Mouse (Mus musculus) liver, adult 2 months (tissue): ENCODE results near the gene Tas1r1. TPM values are rescaled to one million over a fixed set of nuclear protein-coding genes. Genes with fewer than 3 reads are reported as not detected.

Source experiments
- DNase-seq: peaks from one replicate; pipeline ENCODE4 v3.0.0-alpha.2; 2011; ENCODE audit warnings: low read depth, low spot score; ENCODE audit errors: extremely low read depth
- H3K27ac ChIP-seq: fragments of 200-500 bp; replicated peaks from 2 replicates; pipeline ENCODE4 v1.5.1; 2012; ENCODE audit warnings: low read depth, mild to moderate bottlenecking, control low read depth, inconsistent platforms, low read length; ENCODE audit not compliant: insufficient read depth
- H3K27me3 ChIP-seq: fragments of 200-500 bp; 2 replicates; pipeline ENCODE4 v1.6.1; 2012; ENCODE audit warnings: mild to moderate bottlenecking, moderate library complexity, low read length, inconsistent platforms; ENCODE audit not compliant: control insufficient read depth, insufficient read depth
- H3K36me3 ChIP-seq: fragments of 200-500 bp; 2 replicates; pipeline ENCODE4 v1.6.1; 2012; ENCODE audit warnings: low read length, inconsistent platforms; ENCODE audit not compliant: control insufficient read depth, insufficient read depth
- H3K4me1 ChIP-seq: fragments of 200-500 bp; 2 replicates; pipeline ENCODE4 v1.6.1; 2011; ENCODE audit warnings: low read length; ENCODE audit not compliant: control insufficient read depth, insufficient read depth
- H3K4me3 ChIP-seq: fragments of 200-500 bp; 2 replicates; pipeline ENCODE4 v1.5.1; 2011; ENCODE audit warnings: low read depth, mild to moderate bottlenecking, control low read depth, low read length, moderate library complexity; ENCODE audit not compliant: insufficient read depth
- H3K79me2 ChIP-seq: fragments of 200-500 bp; 2 replicates; pipeline ENCODE4 v1.6.1; 2012; ENCODE audit warnings: inconsistent platforms, mild to moderate bottlenecking, low read length, moderate library complexity; ENCODE audit not compliant: control insufficient read depth, insufficient read depth
- H3K9ac ChIP-seq: fragments of 200-500 bp; 2 replicates; pipeline ENCODE4 v1.6.1; 2012; ENCODE audit warnings: low read depth, mild to moderate bottlenecking, control low read depth, inconsistent platforms, low read length
- CTCF ChIP-seq: fragments of 200-500 bp; IDR thresholded peaks from 2 replicates; pipeline ENCODE4 v1.5.1; 2011; ENCODE audit warnings: low read depth, low read length, control low read depth
- POLR2A ChIP-seq: fragments of 200-500 bp; IDR thresholded peaks from 2 replicates; pipeline ENCODE4 v1.6.1; 2011; ENCODE audit warnings: low read length, control low read depth; ENCODE audit not compliant: insufficient read depth; ENCODE audit errors: extremely low read depth
- WGBS: fragments of 180-500 bp; shearing (Covaris S2); methylation state at CpG from one replicate; pipeline ENCODE4 v1.1.7; 2018; 5-methylcytosine and 5-hydroxymethylcytosine counted together
- polyA plus RNA-seq: library from polyadenylated mRNA; depleted of rRNA; stranded (reverse); fragments of >200 nt; gene quantifications from 2 replicates; pipeline ENCODE4 v1.2.3, GENCODE M21; 2012
- total RNA-seq: library from RNA; depleted of rRNA; stranded (reverse); fragments of >200 nt; gene quantifications from 2 replicates; pipeline ENCODE4 v1.2.3, GENCODE M21; 2014

Gene Tas1r1
- total and polyA plus RNA-seq, 2 experiments, result not detected

DNA sequence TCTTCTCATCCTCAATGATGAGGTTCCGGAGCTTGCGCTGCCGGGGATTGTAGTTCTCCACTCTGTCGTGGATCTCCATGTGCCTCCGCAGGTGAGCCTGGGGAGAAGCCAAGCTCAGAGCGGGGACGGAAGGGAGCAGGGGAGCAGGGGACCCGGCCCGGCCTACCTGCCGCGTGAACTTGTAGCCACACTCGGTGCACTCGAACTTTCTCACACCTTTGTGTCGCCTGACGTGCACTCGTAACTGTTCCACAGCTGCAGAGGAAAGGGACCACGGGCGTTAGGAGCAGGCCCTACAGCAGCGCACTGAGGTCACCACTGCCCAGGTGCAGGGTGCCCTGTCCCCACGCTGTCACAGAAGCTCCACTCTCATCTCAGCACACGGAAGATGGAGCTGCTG, 18.3 kb downstream of the Tas1r1 start:
- no peak for DNase-seq
- no peak overlapping the region for H3K4me3 ChIP-seq
- H3K27me3 ChIP-seq, result no peaks in the 10 kb centered on the region
- WGBS, result 95% methylated on average over 21 of the region's 21 CpGs
- H3K79me2 ChIP-seq, result peaks cover 5% of the 10 kb centered on the region; the same call in 1 of the 2 replicates
- no peak overlapping the region for H3K9ac ChIP-seq
- H3K36me3 ChIP-seq, result peaks cover 2% of the 10 kb centered on the region; the same call in 1 of the 2 replicates
- peaks cover 2% of the 10 kb centered on the region; the same call in 1 of the 2 replicates for H3K4me1 ChIP-seq
- TF ChIP-seq CTCF (no peak), POLR2A (no peak)
- H3K27ac ChIP-seq, result no peak overlapping the region

DNA sequence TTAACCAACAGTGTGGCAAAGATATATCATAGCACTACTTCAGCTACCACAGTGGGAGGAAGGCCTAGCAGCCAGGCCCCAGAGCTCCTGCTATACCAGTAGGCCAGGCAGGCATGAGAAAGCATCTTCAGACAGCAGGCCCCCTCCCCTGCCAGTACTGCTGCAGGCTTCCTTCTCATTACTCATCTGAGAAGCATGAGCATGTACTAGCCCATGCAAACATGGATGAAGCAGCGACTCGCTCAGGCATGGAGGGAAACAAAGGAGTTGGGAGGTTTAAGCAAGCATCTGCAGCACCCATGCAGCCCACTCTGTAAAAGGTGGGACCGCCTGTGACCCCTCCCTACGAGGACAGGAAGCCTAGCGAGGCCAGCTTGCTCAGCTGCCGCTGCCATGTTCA, 19.3 kb downstream of the Tas1r1 start:
- TF ChIP-seq POLR2A (no peak), CTCF (no peak)
- Histone ChIP-seq H3K27me3 (no peaks in the 10 kb centered on the region), H3K9ac (no peak overlapping the region), H3K79me2 (no peaks in the 10 kb centered on the region), H3K4me3 (no peak overlapping the region), H3K27ac (no peak overlapping the region), H3K36me3 (peaks cover 7% of the 10 kb centered on the region; the same call in 1 of the 2 replicates), H3K4me1 (0 out of 2 replicates have a peak, but pooled peaks cover 2% of the 10 kb centered on the region)
- DNase-seq, result no peak
- WGBS, result 87% methylated on average over 6 of the region's 6 CpGs

DNA sequence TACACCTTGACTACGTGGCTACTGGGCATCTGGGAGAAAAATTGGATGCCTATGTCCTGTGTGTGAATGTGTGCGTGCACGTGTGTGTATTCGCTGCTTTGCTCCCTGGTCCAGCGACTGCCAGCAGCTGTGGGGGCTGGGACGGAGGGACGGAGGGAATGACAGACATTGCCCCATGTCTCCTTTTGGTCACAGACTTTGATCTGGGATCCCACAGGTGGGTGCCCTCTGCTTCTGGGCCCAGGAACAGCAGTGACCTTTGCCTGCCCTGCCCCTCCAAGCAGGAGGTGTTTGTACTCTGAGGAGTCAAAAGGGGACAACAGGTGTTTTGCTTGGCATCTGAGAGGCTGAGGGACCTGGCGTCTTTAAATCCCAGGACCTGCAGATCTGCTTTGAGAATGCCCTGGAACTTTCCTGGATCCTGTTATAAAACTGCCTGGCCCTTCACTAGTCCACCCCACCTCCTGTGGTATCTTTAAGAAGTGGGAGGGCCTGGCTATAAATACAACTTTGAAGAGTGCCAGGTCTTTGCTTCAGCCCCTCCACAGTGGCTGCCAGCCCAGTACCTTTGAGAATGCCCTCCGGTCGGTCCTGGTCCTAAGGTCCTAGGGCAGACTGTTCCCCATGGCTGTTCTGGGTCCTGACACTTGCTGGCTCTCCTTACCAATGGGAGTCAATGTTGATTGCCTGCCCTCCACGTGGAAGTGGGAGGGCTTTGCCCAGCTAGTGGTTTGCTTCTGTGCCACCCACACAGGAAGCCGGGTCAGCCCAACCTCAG, 25.1 kb downstream of the Tas1r1 start:
- Histone ChIP-seq H3K27me3 (no peaks in the 10 kb centered on the region), H3K79me2 (peaks cover 16% of the 10 kb centered on the region), H3K27ac (peak overlapping the region; percentile 92), H3K4me1 (peaks cover 17% of the 10 kb centered on the region), H3K36me3 (peaks cover 8% of the 10 kb centered on the region; the same call in 1 of the 2 replicates), H3K4me3 (peak overlapping the region; percentile 21; the same call in 1 of the 2 replicates), H3K9ac (peak overlapping the region; percentile 43)
- WGBS, result 24% methylated on average over 12 of the region's 12 CpGs
- no peak for TF ChIP-seq POLR2A
- TF ChIP-seq CTCF, result no peak
- peak; percentile 93 for DNase-seq

DNA sequence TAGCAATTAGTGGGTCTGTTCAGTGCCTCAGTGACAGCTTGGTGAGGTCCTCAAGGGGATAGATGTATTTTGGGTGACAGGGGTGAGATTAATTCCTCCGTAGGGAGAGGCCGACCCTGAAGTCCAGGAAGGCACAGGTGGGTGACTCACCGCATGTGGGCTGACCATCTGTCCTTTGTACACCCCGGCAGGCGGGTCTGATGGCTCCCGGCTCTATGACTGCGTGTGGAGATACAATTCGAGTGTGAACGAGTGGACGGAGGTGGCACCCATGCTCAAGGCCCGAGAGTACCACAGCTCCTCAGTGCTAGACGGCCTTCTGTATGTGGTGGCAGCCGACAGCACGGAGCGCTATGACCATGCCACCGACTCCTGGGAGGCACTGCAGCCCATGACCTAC, 26.3 kb downstream of the Tas1r1 start:
- Histone ChIP-seq H3K27me3 (no peaks in the 10 kb centered on the region), H3K9ac (peak overlapping the region; percentile 12), H3K36me3 (peaks cover 8% of the 10 kb centered on the region; the same call in 1 of the 2 replicates), H3K4me3 (no peak overlapping the region), H3K27ac (peak overlapping the region; percentile 92), H3K79me2 (peaks cover 16% of the 10 kb centered on the region), H3K4me1 (peaks cover 24% of the 10 kb centered on the region)
- no peak for DNase-seq
- whole genome bisulfite sequencing, result 91% methylated on average over 16 of the region's 16 CpGs
- TF ChIP-seq POLR2A, result no peak
- TF ChIP-seq CTCF, result no peak

DNA sequence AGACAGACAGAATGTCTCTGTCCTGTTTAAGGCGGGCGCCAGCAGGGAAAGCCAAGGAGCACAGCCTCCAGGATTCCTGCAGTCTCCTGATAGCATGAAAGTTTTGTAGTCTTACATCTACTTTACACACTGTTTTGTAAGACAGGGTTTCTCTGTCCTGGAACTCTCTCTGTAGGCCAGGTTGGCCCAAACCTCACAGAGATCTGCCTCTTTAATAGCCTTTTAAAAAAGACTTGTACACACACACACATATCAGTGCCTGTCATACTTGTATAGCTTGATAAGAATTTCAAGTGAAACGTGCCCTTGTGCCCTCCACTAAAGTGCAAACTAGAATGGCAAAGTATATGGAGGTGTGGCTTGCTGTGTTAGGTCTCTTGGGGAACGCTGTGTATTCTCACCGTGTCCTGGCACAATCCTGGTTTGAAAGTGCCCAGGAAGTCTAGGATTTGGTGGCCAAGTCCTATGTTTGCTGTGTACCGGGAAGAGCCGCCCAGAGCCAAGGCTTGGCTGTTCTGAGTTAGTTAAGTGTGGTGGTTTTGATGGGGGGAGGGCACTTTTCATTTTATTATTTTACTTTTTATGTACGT, 27.1 kb downstream of the Tas1r1 start:
- peaks cover 16% of the 10 kb centered on the region for H3K79me2 ChIP-seq
- peak overlapping the region; percentile 76 for H3K9ac ChIP-seq
- DNase-seq, result peak; percentile 95
- peak overlapping the region; percentile 61 for H3K4me3 ChIP-seq
- H3K27me3 ChIP-seq, result no peaks in the 10 kb centered on the region
- 38% methylated on average over 8 of the region's 8 CpGs for WGBS
- peak overlapping the region; percentile 92 for H3K27ac ChIP-seq
- TF ChIP-seq POLR2A (no peak), CTCF (no peak)
- peaks cover 24% of the 10 kb centered on the region for H3K4me1 ChIP-seq
- H3K36me3 ChIP-seq, result peaks cover 8% of the 10 kb centered on the region; the same call in 1 of the 2 replicates

DNA sequence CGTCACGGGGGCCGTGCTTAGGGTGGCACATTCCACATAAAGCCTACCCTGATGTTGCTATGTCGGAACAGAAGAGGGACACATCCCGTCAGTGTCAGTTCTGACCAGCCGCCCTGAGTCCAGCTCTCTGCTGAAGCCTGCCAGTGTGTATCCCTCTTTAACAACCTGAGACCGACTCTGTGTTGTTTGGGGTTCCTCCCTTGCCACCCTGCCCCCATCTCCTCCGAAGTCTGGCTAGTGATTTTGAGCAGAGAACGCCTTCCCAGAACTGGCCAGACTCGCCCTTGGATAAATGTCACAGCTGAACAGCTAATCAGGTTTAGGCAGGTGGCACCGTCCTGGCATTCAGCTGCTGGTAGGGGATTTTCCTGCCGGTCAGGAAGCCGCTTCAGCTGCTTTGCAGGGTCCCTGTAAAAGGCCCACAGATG, 27.6 kb downstream of the Tas1r1 start:
- TF ChIP-seq POLR2A (no peak), CTCF (no peak)
- Histone ChIP-seq H3K36me3 (peaks cover 7% of the 10 kb centered on the region; the same call in 1 of the 2 replicates), H3K4me3 (peak overlapping the region; percentile 61), H3K79me2 (peaks cover 16% of the 10 kb centered on the region), H3K27me3 (no peaks in the 10 kb centered on the region), H3K9ac (peak overlapping the region; percentile 76), H3K27ac (peak overlapping the region; percentile 88), H3K4me1 (peaks cover 24% of the 10 kb centered on the region)
- peak; percentile 45 for DNase-seq
- 7% methylated on average over 13 of the region's 13 CpGs for WGBS
